Mouse (Mus musculus) kidney, embryonic 14.5 days (tissue): ENCODE results near the gene Ext2. TPM values are rescaled to one million over a fixed set of nuclear protein-coding genes. Genes with fewer than 3 reads are reported as not detected.

ENCODE experiments used
- ATAC-seq: fragments of 200-750 bp; cut with Nextera tagmentation; 2 replicates; pipeline ENCODE4 v1.8.0; 2017; ENCODE audit warnings: moderate number of reproducible peaks, mild to moderate bottlenecking, moderate TSS enrichment, moderate library complexity; ENCODE audit not compliant: low FRiP score, low TSS enrichment
- H3K27ac ChIP-seq: fragments of 300-500 bp; sonication (generic); 2 replicates; pipeline ENCODE4 v1.5.1; 2014; ENCODE audit warnings: low read depth, mild to moderate bottlenecking, low read length, moderate library complexity, mixed read lengths
- H3K27me3 ChIP-seq: fragments of 300-500 bp; sonication (generic); 2 replicates; pipeline ENCODE4 v1.6.1; 2014; ENCODE audit warnings: mild to moderate bottlenecking, low read length; ENCODE audit not compliant: control insufficient read depth, insufficient read depth
- H3K36me3 ChIP-seq: fragments of 300-500 bp; sonication (generic); 2 replicates; pipeline ENCODE4 v1.6.1; 2014; ENCODE audit warnings: low read length, mixed read lengths; ENCODE audit not compliant: control insufficient read depth, insufficient read depth
- H3K4me1 ChIP-seq: fragments of 300-500 bp; sonication (generic); 2 replicates; pipeline ENCODE4 v1.6.1; 2014; ENCODE audit warnings: low read length, mixed read lengths; ENCODE audit not compliant: control insufficient read depth, insufficient read depth
- H3K4me2 ChIP-seq: fragments of 300-500 bp; sonication (generic); replicated peaks from 2 replicates; pipeline ENCODE4 v1.6.1; 2014; ENCODE audit warnings: low read depth, mild to moderate bottlenecking, low read length
- H3K4me3 ChIP-seq: fragments of 300-500 bp; sonication (generic); 2 replicates; pipeline ENCODE4 v1.5.1; 2014; ENCODE audit warnings: mild to moderate bottlenecking, low read length
- H3K9ac ChIP-seq: fragments of 300-500 bp; sonication (generic); 2 replicates; pipeline ENCODE4 v1.6.1; 2014; ENCODE audit warnings: low read depth, mild to moderate bottlenecking, low read length, moderate library complexity
- H3K9me3 ChIP-seq: fragments of 300-500 bp; sonication (generic); 2 replicates; pipeline ENCODE4 v1.6.1; 2016; ENCODE audit warnings: low read length; ENCODE audit not compliant: control insufficient read depth
- WGBS: fragments of 180-500 bp; shearing (Covaris S2); extraction: QIAGEN DNeasy Blood & Tissue Kit; methylation state at CpG from one replicate; pipeline ENCODE4 v1.1.7; 2014; 5-methylcytosine and 5-hydroxymethylcytosine counted together
- polyA plus RNA-seq: library from polyadenylated mRNA; unstranded; fragments of >200 nt; fragmentation: Nextera tagmentation; extraction: Ambion mirVana; gene quantifications from 2 replicates; pipeline ENCODE4 v1.2.1, GENCODE M21; 2014

The Ext2 gene
- polyA plus RNA-seq, 1 experiment from 2014 or later = 111 TPM

- Histone ChIP-seq H3K36me3 (no peaks in the 10 kb centered on the region), H3K4me1 (peaks cover 13% of the 10 kb centered on the region), H3K27me3 (no peaks in the 10 kb centered on the region), H3K9me3 (no peaks in the 10 kb centered on the region), H3K4me3 (no peak overlapping the region), H3K27ac (no peak overlapping the region), H3K9ac (no peak overlapping the region), H3K4me2 (no peak overlapping the region)
- ATAC-seq = no peak
- 73% methylated on average over 5 of the region's 5 CpGs for WGBS
These were observed 76.2 kb downstream of the Ext2 start for GRCm38 (mm10) chr2:93746162-93746561.

GRCm38 (mm10) chr2:93745741-93746140 lies 76.6 kb downstream of the Ext2 start:
- no peak overlapping the region for H3K4me3 ChIP-seq
- H3K27me3 ChIP-seq = no peaks in the 10 kb centered on the region
- H3K4me1 ChIP-seq = peaks cover 13% of the 10 kb centered on the region
- H3K27ac ChIP-seq = no peak overlapping the region
- no peak overlapping the region for H3K4me2 ChIP-seq
- H3K9me3 ChIP-seq = no peaks in the 10 kb centered on the region
- no peak for ATAC-seq
- no peaks in the 10 kb centered on the region for H3K36me3 ChIP-seq
- 69% methylated on average over 9 of the region's 9 CpGs for WGBS
- no peak overlapping the region for H3K9ac ChIP-seq

- Histone ChIP-seq H3K9ac (no peak overlapping the region), H3K27ac (no peak overlapping the region)
- ATAC-seq = no peak
These were observed 77.8 kb downstream of the Ext2 start for GRCm38 (mm10) chr2:93744346-93745229.

GRCm38 (mm10) chr2:93741700-93742099 lies 80.7 kb downstream of the Ext2 start:
- H3K27ac ChIP-seq = no peak overlapping the region
- H3K4me2 ChIP-seq = no peak overlapping the region
- peaks cover 13% of the 10 kb centered on the region for H3K4me1 ChIP-seq
- ATAC-seq = no peak
- H3K36me3 ChIP-seq = no peaks in the 10 kb centered on the region; the same call in 1 of the 2 replicates
- WGBS = 83% methylated on average over 7 of the region's 7 CpGs
- no peaks in the 10 kb centered on the region for H3K27me3 ChIP-seq
- no peak overlapping the region for H3K9ac ChIP-seq
- H3K9me3 ChIP-seq = no peaks in the 10 kb centered on the region
- H3K4me3 ChIP-seq = no peak overlapping the region

More at GRCm38 (mm10) chr2:93744346-93745229, 77.8 kb downstream of the Ext2 start:
- Histone ChIP-seq H3K4me3 (no peak overlapping the region), H3K4me1 (peaks cover 13% of the 10 kb centered on the region), H3K9me3 (no peaks in the 10 kb centered on the region), H3K36me3 (no peaks in the 10 kb centered on the region), H3K4me2 (no peak overlapping the region), H3K27me3 (no peaks in the 10 kb centered on the region)
- 39% methylated on average over 11 of the region's 11 CpGs for WGBS

- no peaks in the 10 kb centered on the region for H3K9me3 ChIP-seq
- no peak overlapping the region for H3K27ac ChIP-seq
- ATAC-seq = no peak
- WGBS = 30% methylated on average over 5 of the region's 5 CpGs
- H3K4me3 ChIP-seq = no peak overlapping the region
- H3K27me3 ChIP-seq = no peaks in the 10 kb centered on the region
- H3K36me3 ChIP-seq = peaks cover 2% of the 10 kb centered on the region; the same call in 1 of the 2 replicates
- no peak overlapping the region for H3K4me2 ChIP-seq
- no peak overlapping the region for H3K9ac ChIP-seq
- H3K4me1 ChIP-seq = no peaks in the 10 kb centered on the region
These were observed 83.3 kb downstream of the Ext2 start for GRCm38 (mm10) chr2:93739044-93739569.

GRCm38 (mm10) chr2:93737146-93737545 lies 85.2 kb downstream of the Ext2 start:
- H3K9ac ChIP-seq = no peak overlapping the region
- 92% methylated on average over 8 of the region's 8 CpGs for WGBS
- no peaks in the 10 kb centered on the region for H3K9me3 ChIP-seq
- no peaks in the 10 kb centered on the region; the same call in 1 of the 2 replicates for H3K27me3 ChIP-seq
- no peaks in the 10 kb centered on the region for H3K4me1 ChIP-seq
- no peak overlapping the region for H3K4me3 ChIP-seq
- H3K36me3 ChIP-seq = peaks cover 2% of the 10 kb centered on the region; the same call in 1 of the 2 replicates
- no peak for ATAC-seq
- no peak overlapping the region for H3K4me2 ChIP-seq
- H3K27ac ChIP-seq = no peak overlapping the region

GRCm38 (mm10) chr2:93732658-93733057 lies 89.7 kb downstream of the Ext2 start:
- H3K4me1 ChIP-seq = no peaks in the 10 kb centered on the region
- no peak overlapping the region for H3K4me2 ChIP-seq
- H3K9ac ChIP-seq = no peak overlapping the region
- 74% methylated on average over 7 of the region's 7 CpGs for WGBS
- H3K27ac ChIP-seq = no peak overlapping the region
- no peaks in the 10 kb centered on the region; the same call in 1 of the 2 replicates for H3K27me3 ChIP-seq
- H3K9me3 ChIP-seq = no peaks in the 10 kb centered on the region
- peaks cover 11% of the 10 kb centered on the region for H3K36me3 ChIP-seq
- H3K4me3 ChIP-seq = no peak overlapping the region
- no peak for ATAC-seq

GRCm38 (mm10) chr2:93729585-93729984 lies 92.8 kb downstream of the Ext2 start:
- no peak overlapping the region for H3K27ac ChIP-seq
- H3K4me3 ChIP-seq = no peak overlapping the region
- no peaks in the 10 kb centered on the region; the same call in 1 of the 2 replicates for H3K27me3 ChIP-seq
- H3K9me3 ChIP-seq = peaks cover 5% of the 10 kb centered on the region; the same call in 1 of the 2 replicates
- peaks cover 8% of the 10 kb centered on the region for H3K36me3 ChIP-seq
- H3K9ac ChIP-seq = no peak overlapping the region
- no peaks in the 10 kb centered on the region for H3K4me1 ChIP-seq
- ATAC-seq = no peak
- 62% methylated on average over 11 of the region's 11 CpGs for WGBS
- H3K4me2 ChIP-seq = no peak overlapping the region

GRCm38 (mm10) chr2:93723138-93723744 lies 99.1 kb downstream of the Ext2 start:
- Histone ChIP-seq H3K36me3 (no peaks in the 10 kb centered on the region), H3K9me3 (peaks cover 5% of the 10 kb centered on the region; the same call in 1 of the 2 replicates), H3K27ac (no peak overlapping the region), H3K4me2 (no peak overlapping the region), H3K27me3 (no peaks in the 10 kb centered on the region), H3K4me1 (no peaks in the 10 kb centered on the region), H3K9ac (no peak overlapping the region; the same call in 1 of the 2 replicates), H3K4me3 (no peak overlapping the region)
- WGBS = 94% methylated on average over 2 of the region's 2 CpGs
- no peak for ATAC-seq
